Mouse (Mus musculus): ENCODE results near the gene Vmn1r1. TPM values are rescaled to one million over a fixed set of nuclear protein-coding genes. Genes with fewer than 3 reads are reported as not detected.

Vmn1r1 gene
- total RNA-seq, 2 experiments from 2014 or later, result not detected

Other genes with a start within 250 kb of the Vmn1r1 start
- gene Enah, start 144.5 kb downstream of the Vmn1r1 start, total RNA-seq (2021), result 10 to 100 TPM; 52.9 to 78.1 TPM
- gene Srp9, start 39.7 kb downstream of the Vmn1r1 start, total RNA-seq (2021), result 10 to 100 TPM; 57.1 to 72.5 TPM
- gene Degs1, start 118.3 kb upstream of the Vmn1r1 start, total RNA-seq (2021), result 10 to 100 TPM; 85.6 to 95.6 TPM
- 10 to 100 TPM; 34.5 to 44.1 TPM for gene Fbxo28, start 177.1 kb upstream of the Vmn1r1 start, total RNA-seq (2021)
- gene Trp53bp2, start 244.7 kb upstream of the Vmn1r1 start, total RNA-seq (2021), result 10 to 100 TPM; 19.9 to 20.2 TPM

Data from adrenal gland, postnatal 36 days (tissue).